Mouse (Mus musculus): ENCODE measurements around the gene Cenpx.

DNA sequence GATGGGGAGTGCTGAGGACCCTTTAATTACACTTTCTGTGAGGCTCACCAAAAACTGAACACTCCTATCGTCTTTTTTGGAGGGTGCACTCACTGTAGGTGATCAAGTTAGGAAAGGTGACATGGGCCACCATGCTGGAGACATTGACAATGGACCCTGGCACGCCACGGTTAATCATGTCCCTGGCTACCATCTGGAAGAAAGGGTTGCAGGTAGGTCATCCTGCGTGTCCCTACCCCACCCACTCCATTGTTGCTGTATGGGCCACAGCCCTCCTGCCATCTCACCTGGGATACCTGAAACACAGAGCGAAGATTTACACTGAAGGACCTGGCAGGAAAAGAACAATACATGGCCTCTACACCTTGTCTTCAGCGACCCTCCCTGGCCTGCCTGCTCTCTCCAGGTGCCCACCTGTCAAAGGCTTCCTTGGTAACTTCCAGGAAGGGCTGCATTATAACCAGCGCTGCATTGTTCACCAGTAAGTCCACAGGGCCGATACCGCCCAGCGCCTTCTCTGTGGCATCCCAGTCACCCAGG is 16.9 kb upstream of the Cenpx start:
- TF ChIP-seq CTCF (IDR thresholded peaks at IDR 0.05; ENCODE audit: low read depth), result no peak
- TF ChIP-seq EP300 (IDR thresholded peaks at IDR 0.05; ENCODE audit: low read depth), result no peak
